Mouse (Mus musculus) liver, postnatal 0 days (tissue): ENCODE data around the gene Dock3. TPM values are rescaled to one million over a fixed set of nuclear protein-coding genes. Genes with fewer than 3 reads are reported as not detected.
A peak's percentile ranks its signal among the peaks of the same experiment; 100 is the strongest.

ENCODE experiments used
- ATAC-seq: fragments of 200-750 bp; cut with Nextera tagmentation; 2 replicates; pipeline ENCODE4 v1.8.0; 2017; ENCODE audit warnings: mild to moderate bottlenecking, moderate library complexity
- DNase-seq: peaks from one replicate; pipeline ENCODE4 v3.0.0-alpha.2; 2016
- H3K27ac ChIP-seq: fragments of 300-500 bp; sonication (generic); 2 replicates; pipeline ENCODE4 v1.5.1; 2014; ENCODE audit warnings: antibody characterized with exemption, moderate library complexity, mild to moderate bottlenecking, low read depth
- H3K27me3 ChIP-seq: fragments of 300-500 bp; sonication (generic); 2 replicates; pipeline ENCODE4 v1.6.1; 2014; ENCODE audit warnings: low read length, control low read depth, mixed read lengths; ENCODE audit not compliant: insufficient read depth
- H3K36me3 ChIP-seq: fragments of 300-500 bp; sonication (generic); replicated peaks from 2 replicates; pipeline ENCODE4 v1.6.1; 2014; ENCODE audit warnings: mild to moderate bottlenecking, control low read depth, low read length, moderate library complexity, mixed read lengths; ENCODE audit not compliant: insufficient read depth
- H3K4me1 ChIP-seq: fragments of 300-500 bp; sonication (generic); 2 replicates; pipeline ENCODE4 v1.6.1; 2014; ENCODE audit warnings: antibody characterized with exemption, mild to moderate bottlenecking, control low read depth; ENCODE audit not compliant: insufficient read depth
- H3K4me2 ChIP-seq: fragments of 300-500 bp; sonication (generic); 2 replicates; pipeline ENCODE4 v1.6.1; 2014; ENCODE audit warnings: low read depth, mild to moderate bottlenecking, low read length, moderate library complexity, mixed read lengths
- H3K4me3 ChIP-seq: fragments of 300-500 bp; sonication (generic); 2 replicates; pipeline ENCODE4 v1.5.1; 2014; ENCODE audit warnings: low read depth, low read length
- H3K9ac ChIP-seq: fragments of 300-500 bp; sonication (generic); replicated peaks from 2 replicates; pipeline ENCODE4 v1.6.1; 2014; ENCODE audit warnings: mild to moderate bottlenecking, moderate library complexity
- H3K9me3 ChIP-seq: fragments of 300-500 bp; sonication (generic); 2 replicates; pipeline ENCODE4 v1.6.1; 2016; ENCODE audit warnings: mild to moderate bottlenecking, control low read depth, low read length, mixed read lengths
- CTCF ChIP-seq: sonication (generic); IDR thresholded peaks from 2 replicates; pipeline ENCODE4 v1.5.1; 2016; ENCODE audit warnings: antibody characterized with exemption, low read depth
- EP300 ChIP-seq: IDR thresholded peaks from 2 replicates; pipeline ENCODE4 v1.6.1; 2016; ENCODE audit warnings: antibody characterized with exemption, low read depth, mild to moderate bottlenecking
- WGBS: fragments of 180-500 bp; shearing (Covaris S2); extraction: QIAGEN DNeasy Blood & Tissue Kit; methylation state at CpG from one replicate; pipeline ENCODE4 v1.1.7; 2014; ENCODE audit not compliant: insufficient replicate concordance; 5-methylcytosine and 5-hydroxymethylcytosine counted together
- polyA plus RNA-seq: library from polyadenylated mRNA; unstranded; fragments of >200 nt; fragmentation: Nextera tagmentation; extraction: Ambion mirVana; gene quantifications from 2 replicates; pipeline ENCODE4 v1.2.1, GENCODE M21; 2015

Dock3 gene
- 0.02 TPM in 1 of 2 replicates, not detected in the other for polyA plus RNA-seq

- no peak within 1 kb of the TSS for H3K9ac ChIP-seq
Observed at GRCm38 (mm10) chr9:107231539-107232139, at the start of gene Dock3. Gene Dock3 (minus strand): TSS chr9:107231909.

GRCm38 (mm10) chr9:107280322-107281027 is 48.8 kb upstream of the Dock3 start:
- peak overlapping the region; percentile 86 for H3K27ac ChIP-seq
- DNase-seq (peak; percentile 42), ATAC-seq (peak; percentile 59)
- no peaks in the 10 kb centered on the region for H3K9me3 ChIP-seq
- TF ChIP-seq EP300 (no peak), CTCF (no peak)
- H3K4me1 ChIP-seq: peaks cover 13% of the 10 kb centered on the region
- H3K27me3 ChIP-seq: no peaks in the 10 kb centered on the region
- peak overlapping the region; percentile 9 for H3K4me3 ChIP-seq
- WGBS: 19% methylated on average over 13 of the region's 13 CpGs
- no peaks in the 10 kb centered on the region for H3K36me3 ChIP-seq
- peak overlapping the region; percentile 37 for H3K9ac ChIP-seq
- peak overlapping the region; percentile 60 for H3K4me2 ChIP-seq

More at GRCm38 (mm10) chr9:107231539-107232139, at the start of gene Dock3:
- H3K4me2 ChIP-seq: peak within 1 kb of the TSS; percentile 78
- H3K27ac ChIP-seq: no peak within 1 kb of the TSS
- peaks cover 6% of the 10 kb centered on the region for H3K4me1 ChIP-seq
- TF ChIP-seq EP300: no peak
- no peak for TF ChIP-seq CTCF
- DNase-seq (peak; percentile 53), ATAC-seq (peak; percentile 43)
- H3K4me3 ChIP-seq: peak within 1 kb of the TSS; percentile 49
- H3K36me3 ChIP-seq: no peaks in the 10 kb centered on the region
- 2% methylated on average over 81 of the region's 87 CpGs for WGBS
- no peaks in the 10 kb centered on the region for H3K9me3 ChIP-seq
- peaks cover 81% of the 10 kb centered on the region for H3K27me3 ChIP-seq

- Histone ChIP-seq H3K27ac (peak overlapping the region; percentile 86), H3K4me2 (peak overlapping the region; percentile 60), H3K4me1 (peaks cover 13% of the 10 kb centered on the region), H3K27me3 (no peaks in the 10 kb centered on the region), H3K9me3 (no peaks in the 10 kb centered on the region), H3K36me3 (no peaks in the 10 kb centered on the region), H3K4me3 (peak overlapping the region; percentile 9), H3K9ac (peak overlapping the region; percentile 37)
- 26% methylated on average over 16 of the region's 16 CpGs for WGBS
- no peak for TF ChIP-seq EP300
- peak; percentile 10; the same call in 1 of the 2 replicates for TF ChIP-seq CTCF
- ATAC-seq (peak; percentile 38), DNase-seq (peak; percentile 34)
Observed at GRCm38 (mm10) chr9:107279378-107280321, 47.9 kb upstream of the Dock3 start.

- Histone ChIP-seq H3K36me3 (no peaks in the 10 kb centered on the region), H3K27me3 (no peaks in the 10 kb centered on the region), H3K4me2 (peak overlapping the region; percentile 60; the same call in 1 of the 2 replicates), H3K4me1 (peaks cover 13% of the 10 kb centered on the region), H3K9me3 (no peaks in the 10 kb centered on the region), H3K27ac (no peak overlapping the region), H3K9ac (no peak overlapping the region), H3K4me3 (no peak overlapping the region)
- DNase-seq: no peak
- TF ChIP-seq CTCF: no peak
- TF ChIP-seq EP300: no peak
- 45% methylated on average over 8 of the region's 8 CpGs for WGBS
- ATAC-seq: no peak
Observed at GRCm38 (mm10) chr9:107278527-107279377, 47.0 kb upstream of the Dock3 start.

- ATAC-seq (no peak), DNase-seq (no peak)
- Histone ChIP-seq H3K36me3 (no peaks in the 10 kb centered on the region), H3K27ac (no peak overlapping the region), H3K4me3 (no peak overlapping the region), H3K4me2 (no peak overlapping the region), H3K4me1 (peaks cover 13% of the 10 kb centered on the region), H3K27me3 (no peaks in the 10 kb centered on the region), H3K9me3 (no peaks in the 10 kb centered on the region), H3K9ac (no peak overlapping the region)
- WGBS: 49% methylated on average over 4 of the region's 4 CpGs
- no peak for TF ChIP-seq CTCF
- no peak for TF ChIP-seq EP300
Observed at GRCm38 (mm10) chr9:107278126-107278525, 46.4 kb upstream of the Dock3 start.
